Mouse (Mus musculus) brain, embryonic 14.5 days (tissue): ENCODE results near the gene Mbnl2. TPM values are rescaled to one million over a fixed set of nuclear protein-coding genes. Genes with fewer than 3 reads are reported as not detected.

Experiments
- DNase-seq: peaks from one replicate; pipeline ENCODE4 v3.0.0-alpha.2; 2011; ENCODE audit warnings: low read depth
- CTCF ChIP-seq: fragments of 200-500 bp; IDR thresholded peaks from 2 replicates; pipeline ENCODE4 v1.5.1; 2012; ENCODE audit warnings: inconsistent platforms, mild to moderate bottlenecking, moderate library complexity, borderline replicate concordance; ENCODE audit not compliant: insufficient read depth, insufficient read length; ENCODE audit errors: extremely low read depth
- POLR2A ChIP-seq: fragments of 200-500 bp; IDR thresholded peaks from 2 replicates; pipeline ENCODE4 v1.6.1; 2012; ENCODE audit warnings: mild to moderate bottlenecking, inconsistent platforms, borderline replicate concordance; ENCODE audit not compliant: poor library complexity, insufficient read depth, insufficient read length, severe bottlenecking; ENCODE audit errors: extremely low read depth
- polyA plus RNA-seq: library from polyadenylated mRNA; depleted of rRNA; stranded (reverse); fragments of >200 nt; gene quantifications from 2 replicates; pipeline ENCODE4 v1.2.3, GENCODE M21; 2012

Gene Mbnl2
- polyA plus RNA-seq, 1 experiment: 20.2 TPM

DNA sequence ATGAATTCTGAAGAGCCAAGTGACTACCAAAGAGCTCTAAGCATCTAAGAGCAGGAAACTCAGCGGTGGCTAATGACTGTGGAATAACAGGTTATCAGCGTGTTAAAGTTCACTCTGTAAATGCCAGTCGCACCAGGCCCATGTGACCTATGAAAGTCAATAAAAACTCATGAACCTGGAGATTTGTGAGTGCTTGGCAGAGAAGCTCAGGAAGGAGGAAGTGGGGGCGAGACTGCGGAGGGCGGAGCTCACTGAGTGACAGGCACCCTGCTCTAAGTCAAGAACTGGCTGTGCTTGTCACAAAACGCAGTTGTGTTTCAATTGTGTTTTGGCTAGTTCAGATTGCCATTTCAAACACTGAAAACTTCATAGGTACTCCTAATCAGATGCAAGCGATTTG is 131.4 kb downstream of the Mbnl2 start:
- DNase-seq: no peak
- no peak for TF ChIP-seq CTCF
- TF ChIP-seq POLR2A: no peak

DNA sequence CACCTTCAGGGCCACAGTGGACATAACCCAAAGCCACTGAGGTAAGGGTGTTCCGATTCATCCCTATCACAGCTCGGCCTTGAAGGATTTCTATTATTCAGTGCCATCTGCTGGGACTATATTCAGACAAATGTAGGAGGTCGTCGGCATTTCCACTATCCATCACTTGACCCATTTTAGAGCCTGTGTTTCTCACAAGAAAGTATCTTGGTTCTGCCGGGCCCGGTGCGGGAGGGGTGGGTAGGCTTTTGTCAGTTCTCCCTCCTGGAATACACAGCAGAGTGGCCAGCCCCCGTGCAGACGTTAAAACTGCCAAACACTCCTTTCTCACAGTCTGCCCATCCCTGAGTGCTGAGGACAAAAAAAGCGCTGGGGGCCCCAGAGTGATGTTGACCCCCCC is 134.4 kb downstream of the Mbnl2 start:
- TF ChIP-seq CTCF (no peak), POLR2A (no peak)
- DNase-seq: no peak

DNA sequence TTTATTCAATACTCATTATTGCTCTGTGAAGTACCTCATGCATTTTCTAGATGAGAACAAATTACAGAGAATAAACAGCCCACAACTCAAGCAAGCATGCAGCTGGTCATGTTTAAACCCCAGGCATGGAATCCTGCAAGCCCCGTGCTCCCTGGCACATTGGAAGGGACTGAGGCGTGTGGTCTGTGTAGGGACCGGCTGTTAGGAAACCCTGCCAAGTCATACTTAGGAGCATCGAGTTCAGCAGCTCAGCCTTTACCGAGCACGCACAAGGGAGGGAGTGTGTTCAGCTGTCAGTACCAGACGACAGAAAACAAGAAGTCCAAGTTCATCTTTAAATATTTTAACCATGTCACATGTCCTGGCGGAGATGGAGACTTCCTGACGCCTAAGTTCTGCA is 141.4 kb downstream of the Mbnl2 start:
- peak; percentile 22 for DNase-seq
- no peak for TF ChIP-seq POLR2A
- TF ChIP-seq CTCF: no peak

DNA sequence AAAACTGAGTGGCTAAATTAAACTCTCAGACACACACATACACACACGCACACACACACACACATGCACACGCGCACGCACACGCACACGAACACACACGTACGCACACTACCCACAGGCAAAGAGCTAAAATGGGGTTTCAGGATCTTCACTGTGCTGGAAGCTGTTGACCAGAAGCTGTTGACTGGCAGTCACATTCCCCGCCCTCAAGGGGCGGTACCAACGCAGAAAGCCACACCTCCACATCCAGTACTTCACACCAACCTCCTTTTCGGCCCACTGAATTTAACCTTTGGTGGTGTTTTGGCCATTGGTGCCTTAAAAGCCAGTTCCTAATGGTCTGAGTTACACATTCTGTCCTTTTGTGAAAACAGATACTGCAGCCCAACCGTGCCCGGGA is 143.5 kb downstream of the Mbnl2 start:
- TF ChIP-seq CTCF (no peak), POLR2A (no peak)
- DNase-seq: no peak

DNA sequence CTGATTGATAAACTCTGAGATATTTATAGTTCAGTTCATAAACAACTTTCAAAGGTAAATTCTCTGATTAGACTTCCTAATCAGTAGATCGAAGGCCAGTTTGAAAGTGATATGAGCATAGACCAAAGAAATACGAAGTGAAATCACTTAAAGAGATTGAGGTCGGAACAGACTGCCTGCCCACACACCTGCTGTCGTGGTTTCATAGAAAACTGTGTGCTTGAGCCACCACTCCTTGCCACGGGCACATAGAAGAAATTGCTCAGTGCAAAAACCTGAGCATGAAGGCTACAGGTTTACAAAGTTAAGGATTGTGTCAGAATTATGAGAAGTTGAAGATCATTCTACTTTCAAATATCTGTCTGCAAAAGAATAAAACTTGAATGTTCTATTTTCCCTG is 153.0 kb downstream of the Mbnl2 start:
- DNase-seq: no peak
- TF ChIP-seq CTCF (no peak), POLR2A (no peak)

DNA sequence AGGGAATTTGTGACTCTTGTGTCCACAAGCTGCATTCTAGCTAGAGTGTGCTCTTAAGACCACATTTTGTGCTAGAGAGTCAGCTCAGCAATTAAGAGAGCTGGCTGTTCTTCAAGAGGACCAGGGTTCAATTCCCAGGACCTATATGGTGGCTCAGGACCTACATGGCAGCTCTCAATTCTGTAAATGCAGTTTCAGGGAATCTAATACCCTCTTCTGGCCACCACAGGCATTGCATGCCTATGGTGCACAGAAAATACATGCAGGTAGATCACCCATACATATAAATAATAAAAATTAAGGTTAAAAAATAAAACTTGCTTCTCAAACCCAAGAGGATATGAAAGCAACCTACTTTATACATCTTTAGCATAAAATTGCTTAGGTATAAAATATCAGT is 157.3 kb downstream of the Mbnl2 start:
- DNase-seq: peak; percentile 9
- TF ChIP-seq CTCF (peak; percentile 38; the same call in 1 of the 2 replicates), POLR2A (no peak)

DNA sequence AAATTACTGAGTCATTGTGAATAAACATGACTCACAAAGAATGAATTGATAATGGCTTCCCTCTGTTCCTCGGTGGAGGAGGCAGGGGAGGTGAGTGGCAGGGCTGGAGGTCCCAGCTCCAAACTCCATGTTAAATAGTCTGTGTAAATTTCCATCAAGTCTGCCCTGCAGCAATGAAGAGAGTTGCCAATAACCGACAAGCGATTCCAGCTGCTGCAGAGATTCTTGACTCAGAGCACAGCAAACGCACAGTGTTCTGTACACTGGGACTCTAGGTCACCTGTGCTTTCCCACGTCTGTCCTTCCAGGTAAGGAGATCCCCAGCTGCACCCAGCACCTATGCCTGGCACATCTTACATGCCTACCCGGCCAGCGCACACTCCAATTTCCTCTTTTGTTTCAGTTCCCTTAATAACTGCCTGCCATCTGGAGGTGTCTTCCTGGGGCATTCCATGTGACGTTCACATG is 158.5 kb downstream of the Mbnl2 start:
- no peak for TF ChIP-seq POLR2A
- TF ChIP-seq CTCF: no peak
- peak; percentile 17 for DNase-seq

DNA sequence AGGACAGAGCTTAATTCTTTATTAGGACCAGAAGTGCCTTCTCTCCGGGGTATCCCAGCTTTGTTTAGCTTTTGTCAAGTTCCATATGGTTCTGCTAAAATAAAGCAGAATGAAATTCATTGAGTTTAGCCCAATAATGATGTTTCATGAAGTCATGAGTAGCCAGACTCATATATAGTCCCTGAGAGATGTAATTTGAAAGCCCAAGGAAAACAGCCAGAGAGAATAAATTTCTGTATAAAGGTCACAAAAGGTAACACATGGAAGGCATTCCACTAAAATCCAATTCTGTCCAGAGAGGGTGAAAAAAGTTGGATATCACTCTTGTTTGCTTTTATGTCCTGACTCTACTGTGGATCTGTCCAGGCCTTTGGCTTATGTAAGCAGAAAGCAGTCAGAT is 159.4 kb downstream of the Mbnl2 start:
- DNase-seq: no peak
- TF ChIP-seq CTCF (no peak), POLR2A (no peak)

DNA sequence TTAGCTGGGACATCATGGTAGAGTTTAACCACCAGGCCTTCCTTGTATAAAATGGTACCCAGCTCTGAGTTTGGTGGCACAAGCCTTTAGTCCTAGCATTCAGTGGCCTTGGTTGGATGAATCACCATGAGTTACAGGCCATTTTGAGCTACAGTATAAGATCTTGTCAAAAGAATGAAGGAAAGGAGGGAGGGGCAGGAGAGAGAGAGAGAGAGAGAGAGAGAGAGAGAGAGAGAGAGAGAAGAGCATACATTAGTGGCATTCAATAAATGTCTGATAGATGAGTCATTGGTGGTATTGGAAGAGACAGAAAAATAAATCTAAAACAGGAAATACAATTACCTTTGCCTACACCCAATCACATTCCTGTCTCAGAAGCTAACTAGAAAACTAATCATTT is 165.2 kb downstream of the Mbnl2 start:
- no peak for TF ChIP-seq POLR2A
- no peak for TF ChIP-seq CTCF
- DNase-seq: no peak

DNA sequence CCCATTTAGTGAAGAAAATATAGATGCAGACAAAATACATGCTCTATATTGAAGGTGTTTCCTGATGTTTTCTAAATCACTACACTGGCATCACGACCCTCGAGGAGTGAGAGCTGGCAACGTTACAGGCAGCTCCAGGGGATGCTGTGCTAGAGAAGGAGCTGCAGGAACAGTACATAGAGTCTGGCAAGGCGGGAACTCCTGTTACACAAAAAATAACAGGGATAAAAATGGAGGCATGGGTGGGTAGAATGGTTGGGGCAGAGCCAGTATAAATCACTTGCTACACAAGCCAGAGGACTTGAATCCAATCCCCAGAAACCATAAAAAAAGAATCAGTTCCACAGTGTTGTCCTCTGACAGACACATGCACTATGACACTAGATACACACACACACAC is 165.8 kb downstream of the Mbnl2 start:
- no peak for TF ChIP-seq POLR2A

DNA sequence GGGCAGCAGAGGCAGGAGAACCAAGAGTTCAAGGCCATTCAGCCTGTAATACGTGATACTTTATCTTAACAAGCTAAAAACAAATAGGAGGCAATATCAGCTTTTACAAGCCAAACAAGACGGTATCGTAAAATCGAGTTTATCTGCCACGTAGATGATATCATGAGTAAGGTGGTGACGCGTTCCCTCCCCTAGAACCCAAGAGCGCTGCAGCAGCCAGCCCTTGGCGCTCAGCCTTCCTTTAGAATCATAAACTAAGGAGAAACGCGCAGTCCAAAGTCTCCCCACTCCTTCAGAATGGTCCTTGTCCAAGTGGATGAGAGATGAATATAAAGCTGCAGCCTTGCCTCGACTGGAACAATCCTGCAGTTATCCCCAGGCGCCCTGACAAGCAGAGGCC is 166.4 kb downstream of the Mbnl2 start:
- no peak for TF ChIP-seq POLR2A
- no peak for TF ChIP-seq CTCF
- peak; percentile 6 for DNase-seq

More for the DNA sequence above, 165.8 kb downstream of the Mbnl2 start:
- DNase-seq: no peak

DNA sequence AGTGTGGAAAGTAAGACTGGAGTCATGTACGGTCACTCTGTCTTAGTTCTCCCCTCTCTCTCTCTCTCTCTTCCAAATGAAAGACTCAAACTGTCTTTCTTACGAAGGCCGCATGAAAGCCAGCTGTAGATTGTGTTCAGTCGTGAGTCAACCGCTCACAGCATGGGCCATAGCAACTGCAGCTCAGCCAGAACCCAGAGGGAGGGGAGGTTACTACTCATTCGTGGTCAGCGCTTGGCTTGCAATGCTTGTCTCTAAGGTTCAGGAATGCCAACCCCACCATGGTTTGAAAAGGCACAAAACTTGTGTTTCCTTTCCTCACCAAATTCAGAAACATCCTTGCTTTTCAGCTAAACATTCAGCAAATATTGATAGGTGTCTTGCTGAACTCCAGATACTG is 178.8 kb downstream of the Mbnl2 start:
- TF ChIP-seq POLR2A (no peak), CTCF (no peak)
- no peak for DNase-seq
